Mouse (Mus musculus) G1E (cell line): ENCODE results near the gene E330017A01Rik. TPM values are rescaled to one million over a fixed set of nuclear protein-coding genes. Genes with fewer than 3 reads are reported as not detected.
A peak's percentile ranks its signal among the peaks of the same experiment; 100 is the strongest.

Experiments
- ATAC-seq: 2 replicates; pipeline ENCODE4 v1.8.0; 2016; ENCODE audit warnings: mild to moderate bottlenecking; ENCODE audit not compliant: insufficient number of reproducible peaks, poor library complexity, low FRiP score, severe bottlenecking; ENCODE audit errors: extremely low read depth
- DNase-seq: peaks from one replicate; pipeline ENCODE4 v3.0.0; 2012; ENCODE audit warnings: low spot score
- H3K27me3 ChIP-seq: 2 replicates; pipeline ENCODE4 v1.6.1; 2012; ENCODE audit warnings: mild to moderate bottlenecking, low read length, inconsistent platforms; ENCODE audit not compliant: insufficient read depth
- H3K36me3 ChIP-seq: replicated peaks from 2 replicates; pipeline ENCODE3; 2012; ENCODE audit warnings: mild to moderate bottlenecking, inconsistent platforms
- H3K4me1 ChIP-seq: 2 replicates; pipeline ENCODE4 v1.6.1; 2012; ENCODE audit warnings: low read depth, low read length, inconsistent platforms, mixed read lengths; ENCODE audit not compliant: insufficient read depth
- H3K4me3 ChIP-seq: 2 replicates; pipeline ENCODE4 v1.5.1; 2012; ENCODE audit warnings: low read depth, mild to moderate bottlenecking, inconsistent platforms, low read length, moderate library complexity, mixed read lengths
- H3K9me3 ChIP-seq: replicated peaks from 2 replicates; pipeline ENCODE4 v1.6.1; 2012; ENCODE audit warnings: inconsistent platforms
- CTCF ChIP-seq: IDR thresholded peaks from 2 replicates; pipeline ENCODE4 v1.5.1; 2012; ENCODE audit warnings: low read depth, low read length, inconsistent platforms, mixed read lengths
- GATA1 ChIP-seq: IDR thresholded peaks from 2 replicates; pipeline ENCODE4 v1.6.1; 2012; ENCODE audit warnings: borderline replicate concordance, low read length, inconsistent platforms, mixed read lengths
- GATA2 ChIP-seq: IDR thresholded peaks from 2 replicates; pipeline ENCODE4 v1.6.1; 2012; ENCODE audit warnings: low read depth, low read length, inconsistent platforms, borderline replicate concordance
- POLR2AphosphoS5 ChIP-seq: IDR thresholded peaks from 2 replicates; pipeline ENCODE4 v1.6.1; 2012; ENCODE audit warnings: low read depth, low read length, inconsistent platforms; ENCODE audit not compliant: insufficient replicate concordance
- TAL1 ChIP-seq: conservative IDR thresholded peaks from 2 replicates; pipeline ENCODE4 v1.6.1; 2012; ENCODE audit warnings: low read depth, low read length, inconsistent platforms, mixed read lengths
- polyA plus RNA-seq: library from polyadenylated mRNA; stranded (reverse); fragments of >175 nt; gene quantifications from 2 replicates; pipeline ENCODE4 v1.2.3, GENCODE M21; 2012
- total RNA-seq, 2 experiments: library from RNA; stranded (forward) in 1 of 2; stranded (reverse) in 1 of 2; fragments of 200-1000 nt in 1 of 2; fragments of >200 nt in 1 of 2; fragmentation: Nextera tagmentation in 1 of 2; gene quantifications; 2 replicates each; pipeline ENCODE4 v1.2.3; 2014 to 2017

E330017A01Rik gene
- total and polyA plus RNA-seq, 3 experiments: 0.11 TPM; not detected in 2

DNA sequence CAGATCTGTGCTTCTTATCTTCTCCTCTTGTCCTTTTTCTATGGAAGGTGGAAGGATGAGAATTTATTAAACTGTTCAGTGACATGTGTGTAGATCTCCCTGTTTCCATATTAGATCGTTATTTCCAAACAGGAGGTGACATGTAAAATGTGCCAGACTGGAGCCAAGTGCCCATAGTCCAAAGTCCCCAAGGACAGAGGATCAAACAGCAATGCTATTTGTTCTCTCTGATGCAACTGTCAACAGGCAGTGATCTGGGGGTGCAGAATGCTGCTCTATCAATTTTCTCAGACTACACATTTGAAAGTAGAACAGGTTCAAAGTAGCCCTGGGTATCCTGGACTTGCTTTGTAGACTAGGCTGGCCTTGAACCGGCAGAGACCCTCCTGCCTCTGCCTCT lies 25.3 kb upstream of the E330017A01Rik start:
- H3K4me1 ChIP-seq: peaks cover 80% of the 10 kb centered on the region

DNA sequence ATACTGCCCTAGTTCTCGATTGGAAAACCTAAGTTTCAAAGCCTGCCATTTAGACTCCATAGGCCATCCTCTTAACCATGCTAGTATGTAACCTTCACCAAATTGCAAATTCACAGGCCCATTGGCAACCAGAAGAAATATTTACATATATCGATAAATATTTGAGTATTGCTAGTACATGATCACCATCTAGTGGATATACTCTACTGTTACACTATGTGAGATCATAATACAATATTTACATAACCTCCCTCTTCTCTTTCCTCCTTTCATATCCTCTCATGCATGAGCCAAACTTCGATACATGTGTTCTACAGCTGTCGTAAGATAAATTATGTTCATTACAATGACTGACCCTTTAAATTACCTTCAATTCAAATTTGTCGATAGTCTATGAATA lies 24.5 kb upstream of the E330017A01Rik start:
- no peak for DNase-seq
- H3K4me3 ChIP-seq: no peak overlapping the region
- no peaks in the 10 kb centered on the region for H3K9me3 ChIP-seq

More for the DNA sequence above, 25.3 kb upstream of the E330017A01Rik start:
- H3K9me3 ChIP-seq: no peaks in the 10 kb centered on the region
- no peak overlapping the region for H3K4me3 ChIP-seq
- no peak for DNase-seq
- TF ChIP-seq GATA1: no peak
- no peak for TF ChIP-seq POLR2AphosphoS5
- no peak for TF ChIP-seq GATA2
- no peak for TF ChIP-seq CTCF
- TF ChIP-seq TAL1: no peak
- no peaks in the 10 kb centered on the region for H3K36me3 ChIP-seq
- ATAC-seq: no peak
- H3K27me3 ChIP-seq: no peaks in the 10 kb centered on the region

DNA sequence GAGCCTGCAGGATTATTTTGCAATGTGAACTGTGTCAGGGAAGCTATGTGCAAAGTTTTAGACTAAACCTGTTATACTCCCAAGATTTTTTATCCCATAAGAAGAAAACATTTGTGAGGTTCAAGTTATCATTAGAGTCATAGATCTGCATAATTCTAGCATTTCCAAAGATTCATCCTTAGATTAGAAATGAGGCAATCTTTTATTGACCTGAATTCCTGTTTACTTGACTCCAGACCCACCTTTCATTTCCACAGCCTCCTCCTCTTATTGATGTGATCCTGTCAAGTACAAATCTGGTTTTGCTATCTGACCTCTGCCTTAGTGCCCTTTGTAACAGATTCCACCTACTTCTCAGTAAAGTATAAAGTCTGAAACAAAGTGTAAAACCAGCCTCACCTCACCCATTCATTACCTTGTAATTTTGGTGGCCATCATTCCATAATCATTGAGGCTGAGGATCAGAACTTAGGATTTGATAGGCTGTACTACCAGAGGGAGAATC lies 23.8 kb upstream of the E330017A01Rik start:
- peaks cover 80% of the 10 kb centered on the region for H3K4me1 ChIP-seq
- TF ChIP-seq GATA1: no peak
- no peak for DNase-seq
- no peaks in the 10 kb centered on the region for H3K27me3 ChIP-seq
- ATAC-seq: no peak
- H3K9me3 ChIP-seq: no peaks in the 10 kb centered on the region
- H3K36me3 ChIP-seq: no peaks in the 10 kb centered on the region
- H3K4me3 ChIP-seq: no peak overlapping the region; the same call in 1 of the 2 replicates

More for the DNA sequence above, 24.5 kb upstream of the E330017A01Rik start:
- no peaks in the 10 kb centered on the region for H3K36me3 ChIP-seq
- TF ChIP-seq GATA1: no peak
- H3K27me3 ChIP-seq: no peaks in the 10 kb centered on the region
- 0 out of 2 replicates have a peak, but pooled peaks have one; percentile 15 for ATAC-seq
- peaks cover 80% of the 10 kb centered on the region for H3K4me1 ChIP-seq

DNA sequence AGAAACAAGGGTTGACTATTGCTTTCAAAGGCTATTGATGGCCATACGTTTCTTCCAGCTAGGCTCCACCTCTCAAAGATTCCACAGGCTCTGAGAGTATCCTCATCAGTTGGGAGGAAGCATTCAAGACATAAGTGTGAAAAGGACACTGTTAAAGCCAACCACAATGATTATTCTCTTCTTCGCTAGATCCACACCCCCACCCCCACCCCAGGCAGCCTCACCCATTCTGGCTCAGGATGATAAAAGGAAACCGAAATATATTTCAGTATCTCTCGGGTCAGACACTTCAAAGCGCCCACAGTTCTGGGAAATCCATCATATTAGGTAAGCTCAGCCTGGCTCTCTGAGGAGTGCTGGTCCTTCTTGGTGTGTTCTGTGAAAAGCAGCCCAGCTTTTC lies 23.3 kb upstream of the E330017A01Rik start:
- peak; percentile 86 for TF ChIP-seq TAL1
- no peak for TF ChIP-seq POLR2AphosphoS5
- TF ChIP-seq GATA1: no peak
- TF ChIP-seq GATA2: no peak
- H3K4me1 ChIP-seq: peaks cover 76% of the 10 kb centered on the region

DNA sequence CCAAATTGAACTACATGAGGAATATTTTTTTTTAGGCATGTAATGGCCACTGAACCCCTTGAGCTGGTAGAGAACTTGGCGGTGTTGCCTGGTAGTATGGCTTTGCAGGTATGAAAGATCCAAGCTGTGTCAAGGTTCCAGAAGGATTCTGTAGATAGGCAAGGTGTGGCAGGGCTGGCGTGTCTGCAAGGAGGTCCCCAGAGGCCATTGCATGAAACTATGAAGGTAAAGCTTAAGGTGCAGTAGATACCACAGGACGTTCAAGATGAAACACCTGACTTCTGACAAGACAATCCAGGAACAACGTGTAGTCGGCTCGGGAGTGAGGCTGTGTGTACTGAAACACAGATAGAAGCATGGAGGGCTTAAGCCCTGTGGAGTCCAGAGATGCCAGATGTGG lies 20.1 kb upstream of the E330017A01Rik start:
- Histone ChIP-seq H3K4me1 (peaks cover 58% of the 10 kb centered on the region), H3K4me3 (no peak overlapping the region), H3K36me3 (no peaks in the 10 kb centered on the region), H3K27me3 (no peaks in the 10 kb centered on the region), H3K9me3 (no peaks in the 10 kb centered on the region)
- no peak for ATAC-seq
- no peak for DNase-seq
- TF ChIP-seq POLR2AphosphoS5: no peak
- no peak for TF ChIP-seq TAL1
- TF ChIP-seq GATA2: no peak
- TF ChIP-seq CTCF: no peak
- no peak for TF ChIP-seq GATA1

More for the DNA sequence above, 23.3 kb upstream of the E330017A01Rik start:
- peak; percentile 89 for ATAC-seq
- Histone ChIP-seq H3K4me3 (peak overlapping the region; percentile 25; the same call in 1 of the 2 replicates), H3K27me3 (no peaks in the 10 kb centered on the region), H3K9me3 (no peaks in the 10 kb centered on the region), H3K36me3 (no peaks in the 10 kb centered on the region)
- DNase-seq: peak; percentile 64

DNA sequence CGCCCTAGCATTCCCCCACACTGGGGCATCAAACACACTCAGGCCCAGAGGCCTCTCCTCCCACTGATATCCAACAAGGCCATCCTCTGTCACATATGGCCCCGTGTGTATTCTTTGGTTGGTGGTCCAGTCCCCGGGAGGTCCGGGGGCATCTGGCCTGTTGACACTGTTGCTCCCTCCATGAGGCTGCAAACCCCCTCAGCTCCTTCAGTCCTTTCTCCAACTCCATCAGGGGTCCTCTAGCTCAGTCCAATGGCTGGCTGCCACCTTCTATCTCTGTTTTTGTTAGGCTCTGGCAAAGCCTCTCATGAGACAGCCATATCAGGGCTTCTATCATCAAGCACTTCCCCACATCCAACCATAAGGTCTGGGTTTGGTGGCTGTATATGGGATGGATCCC lies 18.0 kb upstream of the E330017A01Rik start:
- no peak for ATAC-seq
- H3K9me3 ChIP-seq: no peaks in the 10 kb centered on the region
- TF ChIP-seq POLR2AphosphoS5: no peak
- TF ChIP-seq CTCF: no peak
- no peak for TF ChIP-seq GATA2
- peaks cover 38% of the 10 kb centered on the region for H3K4me1 ChIP-seq
- no peak overlapping the region for H3K4me3 ChIP-seq
- no peaks in the 10 kb centered on the region for H3K27me3 ChIP-seq
- no peaks in the 10 kb centered on the region for H3K36me3 ChIP-seq
- DNase-seq: no peak

DNA sequence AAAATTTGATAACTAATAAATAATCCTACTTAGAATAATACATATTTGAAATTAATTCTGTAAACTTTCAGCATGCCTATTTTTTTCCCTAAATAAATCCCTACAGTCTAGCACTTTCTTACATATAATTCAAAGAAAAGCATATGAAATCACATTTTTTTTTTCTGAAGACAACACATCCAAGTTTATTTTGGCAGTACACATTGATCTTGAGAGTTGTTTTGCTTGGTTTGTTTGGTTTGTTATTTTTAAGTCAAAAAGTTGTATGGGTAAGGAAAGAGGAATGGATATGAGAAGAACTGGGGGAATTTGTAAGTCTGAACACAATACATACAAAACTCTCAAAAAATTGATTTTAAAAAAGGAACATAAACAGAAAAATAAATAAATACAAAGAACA lies 17.2 kb upstream of the E330017A01Rik start:
- H3K4me3 ChIP-seq: no peak overlapping the region
- no peaks in the 10 kb centered on the region for H3K36me3 ChIP-seq
- H3K27me3 ChIP-seq: no peaks in the 10 kb centered on the region
- no peak for ATAC-seq
- DNase-seq: no peak
- no peaks in the 10 kb centered on the region for H3K9me3 ChIP-seq
- H3K4me1 ChIP-seq: peaks cover 31% of the 10 kb centered on the region
- no peak for TF ChIP-seq TAL1
- no peak for TF ChIP-seq CTCF
- no peak for TF ChIP-seq GATA2
